Mouse (Mus musculus): ENCODE results near the gene Plaa.
"Not testable (repeated sequence)": the region's sequence is repeated elsewhere in the genome, so short reads cannot be mapped to it uniquely, and the experiment has no call there.

The Plaa gene

GRCm38 (mm10) chr4:94603031-94603629, at the start of gene Plaa:
Gene Plaa, minus strand, starts transcription at chr4:94603244.
- peak; percentile 61 for DNase-seq (ENCODE audit: extremely low spot score, low read depth, low spot score)

- not testable (repeated sequence) for DNase-seq (ENCODE audit: extremely low spot score, low read depth, low spot score)
Observed at GRCm38 (mm10) chr4:94650426-94651175, 47.6 kb upstream of the Plaa start.

DNA sequence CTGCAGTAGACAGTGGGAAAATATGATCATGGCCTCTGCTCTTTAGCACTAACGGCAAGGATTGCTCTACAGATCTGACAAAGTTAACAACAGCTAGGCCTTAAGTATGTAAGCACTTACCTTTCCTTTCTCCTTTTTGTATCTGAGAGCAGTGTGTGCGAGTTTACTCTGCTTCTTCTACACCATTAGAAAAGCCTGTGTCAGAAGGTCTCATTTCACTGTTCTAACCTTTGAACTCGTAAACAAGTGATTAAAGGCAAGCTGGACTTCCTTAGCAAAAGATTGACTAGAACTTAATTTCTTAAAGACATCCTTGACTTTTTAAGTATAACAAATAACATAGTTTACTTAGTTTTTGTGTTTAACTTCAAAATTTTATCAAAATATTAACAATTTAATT, 46.9 kb upstream of the Plaa start, which contains the start of gene Lrrc19:
Gene Lrrc19 (minus strand): TSS at position 225 of the 400 bp plus-strand sequence.
- no peak for DNase-seq (ENCODE audit: extremely low spot score, low read depth, low spot score)

- DNase-seq (ENCODE audit: extremely low spot score, low read depth, low spot score), result no peak
Observed at GRCm38 (mm10) chr4:94643141-94643540, 40.1 kb upstream of the Plaa start.

DNA sequence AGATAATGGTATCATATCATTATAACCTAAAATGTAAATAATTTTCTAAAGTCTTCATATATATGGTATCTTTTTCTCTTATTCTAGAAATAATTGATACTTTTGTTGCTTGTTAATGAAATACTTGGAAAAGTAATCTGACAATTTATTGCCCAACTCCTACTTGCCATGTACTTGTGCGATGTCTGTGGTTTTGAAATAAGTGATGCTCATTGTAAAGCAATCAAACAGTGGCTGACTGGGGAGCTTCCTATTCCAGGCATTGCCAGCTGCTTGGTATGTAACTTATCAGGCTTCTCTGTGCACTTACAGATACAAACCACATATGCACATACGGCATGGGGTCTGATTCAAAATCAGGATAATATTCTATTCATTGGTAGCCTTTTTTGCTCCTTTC, 17.0 kb upstream of the Plaa start:
- DNase-seq (ENCODE audit: extremely low spot score, low read depth, low spot score), result no peak

DNA sequence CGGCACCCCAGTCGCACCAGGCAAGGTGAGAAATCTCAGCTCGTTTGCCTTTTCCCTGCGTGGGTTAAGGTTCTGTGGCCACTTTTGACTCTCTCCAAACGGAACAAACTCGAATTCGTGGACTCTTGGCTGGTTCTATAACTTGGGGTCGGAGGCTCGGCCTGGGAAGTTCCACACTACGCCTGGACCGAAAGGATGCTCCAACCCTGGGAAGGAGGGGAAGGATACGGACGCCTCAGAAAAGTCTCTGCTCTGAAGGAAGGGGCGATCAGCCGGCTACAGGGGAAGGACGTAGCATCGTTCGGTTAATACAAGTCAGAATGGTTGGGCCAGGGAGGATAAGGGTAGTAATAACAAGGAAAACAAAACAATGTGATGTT, 11.6 kb upstream of the Plaa start:
- no peak for DNase-seq (ENCODE audit: extremely low spot score, low read depth, low spot score)

GRCm38 (mm10) chr4:94613972-94614626, 11.1 kb upstream of the Plaa start, which contains the start of gene Ift74:
Gene Ift74, plus strand, starts transcription at chr4:94614491.
- peak; percentile 93 for DNase-seq (ENCODE audit: extremely low spot score, low read depth, low spot score)

DNA sequence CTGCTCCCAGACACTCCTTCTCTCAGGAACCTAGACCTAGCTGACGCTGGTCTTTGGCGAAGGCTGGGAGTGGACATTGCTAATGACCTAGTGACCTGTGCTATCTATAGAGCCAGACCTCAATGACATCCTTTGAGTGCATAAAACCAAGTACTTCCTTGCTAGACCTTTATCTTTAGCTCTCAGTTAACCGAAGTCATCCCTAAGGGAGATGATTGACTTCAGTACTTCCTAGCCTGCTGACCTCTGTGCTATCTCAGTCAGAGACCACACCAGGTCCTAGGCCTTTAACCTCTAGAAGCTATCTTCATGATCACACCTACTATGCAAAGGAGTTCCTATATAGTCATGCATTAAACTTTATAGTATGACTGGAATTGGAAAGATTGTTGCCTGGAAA, 7.3 kb upstream of the Plaa start:
- DNase-seq (ENCODE audit: extremely low spot score, low read depth, low spot score), result no peak

GRCm38 (mm10) chr4:94605591-94605990, 2.5 kb upstream of the Plaa start:
- DNase-seq (ENCODE audit: extremely low spot score, low read depth, low spot score), result no peak

DNA sequence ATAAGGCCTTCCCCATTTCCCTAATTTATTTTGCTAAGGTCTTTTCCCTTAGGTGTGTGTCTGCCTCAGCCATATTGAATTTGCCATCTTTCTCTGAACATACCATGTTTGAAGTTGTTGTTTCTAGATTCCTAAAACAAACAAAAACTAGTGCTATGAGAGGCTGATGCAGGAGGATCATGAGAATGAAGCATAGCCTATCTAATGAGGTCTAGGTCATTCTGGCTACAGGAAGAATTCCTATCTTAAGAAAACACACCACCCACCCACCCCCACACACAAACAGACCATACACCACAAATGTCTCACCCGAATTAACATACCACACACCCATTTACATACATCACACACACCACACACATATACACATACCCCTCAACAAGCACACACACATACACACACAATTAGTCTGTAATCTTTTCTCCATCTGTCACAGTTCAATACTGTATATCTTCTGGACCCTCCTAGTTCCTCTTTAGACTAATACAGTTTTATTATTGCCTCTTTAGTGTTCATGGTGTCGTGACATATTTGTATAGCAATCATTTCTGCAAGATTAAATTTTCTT, 1.5 kb upstream of the Plaa start:
- no peak for DNase-seq (ENCODE audit: extremely low spot score, low read depth, low spot score)

DNA sequence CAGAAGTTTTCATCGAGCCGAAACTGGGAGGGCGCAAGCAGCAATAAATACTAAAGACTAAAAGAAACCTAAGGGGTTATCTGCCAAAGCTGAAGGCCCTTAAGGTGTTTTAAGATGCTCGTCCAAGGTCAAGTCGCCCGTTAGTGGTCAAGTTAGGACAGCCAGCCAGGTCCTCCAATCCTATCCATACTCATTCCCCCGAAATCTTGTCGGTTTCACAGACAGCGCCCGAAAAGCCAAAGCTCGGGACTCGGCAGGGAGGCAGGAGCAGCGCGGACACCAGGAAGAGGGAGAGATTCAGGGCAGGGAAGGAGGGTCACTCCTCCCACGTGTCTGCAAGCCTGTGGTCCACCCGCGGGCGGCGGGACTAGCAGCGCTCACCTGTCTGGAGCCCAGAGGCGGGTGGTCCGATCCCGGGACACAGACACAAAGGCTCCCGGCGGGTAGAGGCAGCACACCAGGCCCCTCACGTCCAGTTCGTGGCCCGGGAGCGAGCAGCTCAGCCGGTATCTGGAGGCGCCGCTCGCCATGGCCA, 481 bp downstream of the Plaa start:
- no peak for DNase-seq (ENCODE audit: extremely low spot score, low read depth, low spot score)

- no peak for DNase-seq (ENCODE audit: extremely low spot score, low read depth, low spot score)
Observed at GRCm38 (mm10) chr4:94601395-94601794, 1.6 kb downstream of the Plaa start.

GRCm38 (mm10) chr4:94592709-94593108, 10.3 kb downstream of the Plaa start:
- no peak for DNase-seq (ENCODE audit: extremely low spot score, low read depth, low spot score)

DNA sequence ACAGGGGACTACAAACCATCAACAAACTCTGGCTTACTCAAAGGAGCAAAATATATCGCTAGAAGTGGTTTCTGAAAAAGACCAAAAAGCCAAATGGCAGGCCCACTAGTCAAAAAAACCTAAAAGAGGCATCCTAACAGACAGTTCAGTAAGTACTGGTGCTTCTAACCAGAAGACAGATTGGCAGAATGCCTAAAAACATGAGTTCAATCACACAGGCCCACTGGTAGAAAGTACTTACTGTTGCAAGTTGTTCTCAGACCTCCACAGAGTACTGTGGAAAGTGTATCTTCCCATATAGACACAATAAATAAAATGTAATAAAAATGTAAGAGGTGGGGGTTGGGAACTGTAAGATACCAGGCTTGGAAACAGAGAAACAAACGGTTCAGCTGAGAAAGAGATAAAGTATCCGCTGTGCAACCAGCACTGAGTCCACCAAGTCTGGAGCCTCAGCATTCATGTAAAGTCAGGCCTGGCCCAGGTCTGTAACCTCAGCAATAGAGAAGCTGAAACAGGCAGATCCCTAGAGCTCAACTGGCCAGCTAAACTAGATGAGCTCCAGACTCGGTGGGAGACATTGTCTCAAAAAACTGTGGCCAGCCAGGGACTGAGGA, 11.2 kb downstream of the Plaa start:
- no peak for DNase-seq (ENCODE audit: extremely low spot score, low read depth, low spot score)

GRCm38 (mm10) chr4:94572677-94573076, 30.4 kb downstream of the Plaa start:
- no peak for DNase-seq (ENCODE audit: extremely low spot score, low read depth, low spot score)

- DNase-seq (ENCODE audit: extremely low spot score, low read depth, low spot score), result no peak
Observed at GRCm38 (mm10) chr4:94564297-94564696, 38.7 kb downstream of the Plaa start.

DNA sequence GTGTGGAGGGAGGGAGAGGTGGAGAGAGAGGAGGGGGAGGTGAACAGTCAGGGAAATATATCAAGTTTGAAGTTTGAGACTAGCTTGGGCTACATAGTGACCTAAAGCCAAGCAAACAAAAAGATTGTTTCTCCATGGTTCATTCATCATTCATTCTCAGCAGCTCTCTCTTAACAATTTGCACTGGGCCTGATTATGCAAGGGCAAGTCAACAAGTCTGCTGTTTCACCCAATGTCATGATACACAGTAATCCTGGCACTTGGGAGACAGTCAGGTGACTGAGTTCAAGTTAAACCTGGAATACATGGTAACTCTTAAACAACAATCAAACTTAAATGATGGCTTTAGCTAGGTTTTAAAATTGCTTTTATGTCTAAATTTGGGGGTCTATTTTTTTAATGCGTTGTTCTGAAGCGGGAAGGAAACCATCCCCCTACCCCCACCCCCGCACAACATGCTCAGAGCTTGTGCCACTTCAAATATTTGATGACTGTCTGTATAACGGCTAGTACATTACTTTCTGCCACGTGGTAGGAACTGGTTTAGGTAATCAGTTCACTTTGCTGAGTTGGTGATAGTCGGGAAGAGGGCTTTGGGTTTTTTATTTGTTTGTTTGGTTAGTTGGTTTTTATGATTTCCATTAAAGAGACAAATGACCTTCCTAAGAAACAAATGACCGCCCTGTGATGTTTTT, 40.9 kb downstream of the Plaa start:
- DNase-seq (ENCODE audit: extremely low spot score, low read depth, low spot score), result no peak

- no peak for DNase-seq (ENCODE audit: extremely low spot score, low read depth, low spot score)
Observed at GRCm38 (mm10) chr4:94560316-94560715, 42.7 kb downstream of the Plaa start.

GRCm38 (mm10) chr4:94559266-94559665, 43.8 kb downstream of the Plaa start:
- DNase-seq (ENCODE audit: extremely low spot score, low read depth, low spot score), result no peak

DNA sequence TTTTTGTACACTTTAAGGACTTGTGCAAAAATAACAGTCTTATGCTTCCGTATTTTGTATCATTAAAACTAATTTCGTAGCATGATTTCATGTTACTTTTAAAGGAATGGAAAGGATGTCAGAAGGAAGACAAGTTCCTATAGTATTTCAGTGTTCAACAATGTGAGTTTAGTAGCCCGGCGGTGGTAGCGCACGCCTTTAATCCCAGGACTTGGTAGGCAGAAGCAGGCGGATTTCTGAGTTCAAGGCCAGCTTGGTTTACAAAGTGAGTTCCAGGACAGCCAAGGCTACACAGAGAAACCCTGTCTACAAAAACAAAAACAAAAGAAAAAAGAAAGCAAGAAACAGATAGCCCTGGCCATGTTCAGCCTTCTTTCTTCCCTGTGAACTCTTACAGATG, 45.9 kb downstream of the Plaa start:
- no peak for DNase-seq (ENCODE audit: extremely low spot score, low read depth, low spot score)

Measured in hindlimb bud, embryonic 11.5 days (tissue).